Mouse (Mus musculus) CD8-positive naive resting alpha-beta T cell, adult 2 months (primary cell): ENCODE measurements around the gene Gabrg3.

ENCODE experiments used
- DNase-seq, 2 experiments: peaks; one replicate each; pipeline ENCODE4 v3.0.0; 2022; ENCODE audit warnings: low read depth in 2 of 2, low spot score in 2 of 2

Gabrg3 gene

GRCm38 (mm10) chr7:56765612-56766445, 621.2 kb downstream of the Gabrg3 start:
- no peak for DNase-seq

GRCm38 (mm10) chr7:56729225-56729624, 657.8 kb downstream of the Gabrg3 start:
- no peak for DNase-seq
